Mouse (Mus musculus): Measurements from ENCODE around the gene Rhd.
A peak's percentile ranks its signal among the peaks of the same experiment; 100 is the strongest.

GRCm38 (mm10) chr4:134924019-134924741, 59.8 kb downstream of the Rhd start:
- TF ChIP-seq CTCF (IDR thresholded peaks at IDR 0.05; ENCODE audit: control insufficient read depth, insufficient read depth, low read length) (peak; percentile 6; the same call in 1 of the 2 replicates), POLR2A (IDR thresholded peaks at IDR 0.05; ENCODE audit: borderline replicate concordance, control insufficient read depth, low read depth, low read length) (0 out of 2 replicates have a peak, but pooled peaks have one; percentile 8)

Data from bone marrow, adult 2 months (tissue).